Mouse (Mus musculus): ENCODE data around the gene Kptn. TPM values are rescaled to one million over a fixed set of nuclear protein-coding genes. Genes with fewer than 3 reads are reported as not detected.

The Kptn gene
- polyA plus RNA-seq, 2 experiments = 7.5 to 8.6 TPM

DNA sequence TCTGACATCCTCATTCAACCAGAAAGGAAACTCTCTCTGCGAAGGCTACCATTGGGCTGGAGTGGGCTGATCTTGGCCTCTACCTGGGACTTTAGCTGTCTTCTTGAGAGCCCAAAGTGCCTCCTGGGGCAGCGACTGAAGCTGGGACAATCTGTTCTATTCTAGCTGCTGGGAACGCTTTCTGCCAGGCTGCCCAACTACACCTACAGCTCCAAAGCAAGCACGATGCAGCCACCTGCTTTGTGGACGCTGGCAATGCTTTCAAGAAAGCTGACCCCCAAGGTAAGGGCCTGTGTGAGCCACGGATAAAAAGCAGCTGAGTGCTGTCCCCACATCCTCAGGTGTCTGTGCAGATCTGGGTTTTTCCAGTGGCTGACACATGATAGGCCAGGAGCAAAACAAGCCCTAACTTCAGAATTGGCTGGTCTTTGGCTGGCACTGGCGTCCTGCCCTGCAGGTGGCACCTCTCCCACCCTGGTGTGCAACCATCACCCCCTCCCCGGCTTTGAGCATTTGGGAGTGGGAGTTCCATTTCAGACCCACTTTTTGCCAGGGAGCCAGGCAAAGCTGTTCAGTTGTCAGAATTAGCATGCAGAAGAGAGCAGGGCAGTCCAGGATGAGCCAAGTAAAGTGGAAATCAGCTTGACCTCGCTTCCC lies 10.7 kb upstream of the Kptn start:
- Histone ChIP-seq H3K9me3 (ENCODE audit: control insufficient read depth, low read length) (no peaks in the 10 kb centered on the region), H3K9ac (replicated peaks) (no peak overlapping the region), H3K27ac (no peak overlapping the region), H3K4me2 (ENCODE audit: low read depth) (no peak overlapping the region), H3K4me3 (ENCODE audit: insufficient read depth in 1 of 2, low read depth in 2 of 2, low read length in 2 of 2) (no peak overlapping the region), H3K27me3 (ENCODE audit: control insufficient read depth, insufficient read depth, low read length) (no peaks in the 10 kb centered on the region), H3K36me3 (replicated peaks; ENCODE audit: control insufficient read depth, insufficient read depth, low read depth) (peaks cover 77% of the 10 kb centered on the region), H3K4me1 (replicated peaks; ENCODE audit: control insufficient read depth in 2 of 2, insufficient read depth in 2 of 2, low read length in 1 of 2) (no peaks in the 10 kb centered on the region)
- TF ChIP-seq CTCF (IDR thresholded peaks at IDR 0.05; ENCODE audit: low read depth) (no peak), EP300 (IDR thresholded peaks at IDR 0.05; ENCODE audit: low read depth) (no peak)
- no peak for ATAC-seq (ENCODE audit: insufficient read depth)
- no peak for DNase-seq (ENCODE audit: low read depth in 3 of 3, low spot score in 3 of 3)
- 85% methylated on average over 9 of the region's 9 CpGs for WGBS (ENCODE audit: insufficient replicate concordance)

- Histone ChIP-seq H3K27me3 (ENCODE audit: control insufficient read depth, insufficient read depth, low read length) (no peaks in the 10 kb centered on the region), H3K27ac (no peak overlapping the region), H3K36me3 (replicated peaks; ENCODE audit: control insufficient read depth, insufficient read depth, low read depth) (peaks cover 82% of the 10 kb centered on the region), H3K9me3 (ENCODE audit: control insufficient read depth, low read length) (no peaks in the 10 kb centered on the region), H3K4me2 (ENCODE audit: low read depth) (no peak overlapping the region), H3K4me1 (replicated peaks; ENCODE audit: control insufficient read depth in 2 of 2, insufficient read depth in 2 of 2, low read length in 1 of 2) (no peaks in the 10 kb centered on the region), H3K9ac (replicated peaks) (no peak overlapping the region), H3K4me3 (ENCODE audit: insufficient read depth in 1 of 2, low read depth in 2 of 2, low read length in 2 of 2) (no peak overlapping the region)
- TF ChIP-seq CTCF (IDR thresholded peaks at IDR 0.05; ENCODE audit: low read depth) = no peak
- no peak for TF ChIP-seq EP300 (IDR thresholded peaks at IDR 0.05; ENCODE audit: low read depth)
- no peak for ATAC-seq (ENCODE audit: insufficient read depth)
- 90% methylated on average over 8 of the region's 8 CpGs for WGBS (ENCODE audit: insufficient replicate concordance)
- no peak for DNase-seq (ENCODE audit: low read depth in 3 of 3, low spot score in 3 of 3)
These were observed 9.5 kb upstream of the Kptn start for GRCm38 (mm10) chr7:16110158-16110557.

- no peaks in the 10 kb centered on the region for H3K4me1 ChIP-seq (replicated peaks; ENCODE audit: control insufficient read depth in 2 of 2, insufficient read depth in 2 of 2, low read length in 1 of 2)
- no peak overlapping the region for H3K4me2 ChIP-seq (ENCODE audit: low read depth)
- ATAC-seq (ENCODE audit: insufficient read depth) (no peak; the same call in 1 of the 2 replicates), DNase-seq (ENCODE audit: low read depth in 3 of 3, low spot score in 3 of 3) (no peak)
- H3K27me3 ChIP-seq (ENCODE audit: control insufficient read depth, insufficient read depth, low read length) = no peaks in the 10 kb centered on the region
- H3K4me3 ChIP-seq (ENCODE audit: insufficient read depth in 1 of 2, low read depth in 2 of 2, low read length in 2 of 2) = no peak overlapping the region
- H3K9me3 ChIP-seq (ENCODE audit: control insufficient read depth, low read length) = no peaks in the 10 kb centered on the region
- WGBS (ENCODE audit: insufficient replicate concordance) = 79% methylated on average over 7 of the region's 7 CpGs
- H3K9ac ChIP-seq (replicated peaks) = no peak overlapping the region
- TF ChIP-seq EP300 (IDR thresholded peaks at IDR 0.05; ENCODE audit: low read depth) (no peak), CTCF (IDR thresholded peaks at IDR 0.05; ENCODE audit: low read depth) (no peak)
- H3K36me3 ChIP-seq (replicated peaks; ENCODE audit: control insufficient read depth, insufficient read depth, low read depth) = peaks cover 95% of the 10 kb centered on the region
- H3K27ac ChIP-seq = no peak overlapping the region
These were observed 8.2 kb upstream of the Kptn start for GRCm38 (mm10) chr7:16111284-16112090.

DNA sequence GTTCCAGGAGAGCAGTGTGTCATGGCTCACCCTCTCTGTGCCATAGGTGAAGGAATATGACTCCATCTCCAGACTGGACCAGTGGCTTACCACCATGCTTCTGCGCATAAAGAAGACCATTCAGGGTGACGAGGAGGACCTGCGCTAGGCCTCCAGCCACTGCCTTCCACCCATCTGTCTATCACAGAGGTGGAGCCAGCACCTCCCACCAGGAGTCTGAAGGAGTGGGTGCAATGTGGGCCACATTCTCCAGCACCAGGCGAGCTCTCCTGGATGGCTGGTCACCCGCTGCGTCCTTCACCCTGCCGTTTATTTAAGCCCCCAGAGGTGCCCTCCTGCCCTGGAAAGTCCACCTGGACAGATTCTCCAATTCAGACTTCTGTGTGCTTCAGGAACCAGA lies 3.3 kb upstream of the Kptn start:
- peaks cover 63% of the 10 kb centered on the region for H3K36me3 ChIP-seq (replicated peaks; ENCODE audit: control insufficient read depth, insufficient read depth, low read depth)
- no peaks in the 10 kb centered on the region for H3K27me3 ChIP-seq (ENCODE audit: control insufficient read depth, insufficient read depth, low read length)
- WGBS (ENCODE audit: insufficient replicate concordance) = 94% methylated on average over 7 of the region's 7 CpGs
- ATAC-seq (ENCODE audit: insufficient read depth) = no peak
- H3K9me3 ChIP-seq (ENCODE audit: control insufficient read depth, low read length) = no peaks in the 10 kb centered on the region
- no peak overlapping the region for H3K27ac ChIP-seq
- peaks cover 3 to 8% of the 10 kb centered on the region in 2 experiments; a peak in 3 of 4 replicates for H3K4me1 ChIP-seq (replicated peaks; ENCODE audit: control insufficient read depth in 2 of 2, insufficient read depth in 2 of 2, low read length in 1 of 2)
- no peak for TF ChIP-seq CTCF (IDR thresholded peaks at IDR 0.05; ENCODE audit: low read depth)
- no peak for TF ChIP-seq EP300 (IDR thresholded peaks at IDR 0.05; ENCODE audit: low read depth)
- DNase-seq (ENCODE audit: low read depth in 3 of 3, low spot score in 3 of 3) = no peak
- H3K4me3 ChIP-seq (ENCODE audit: insufficient read depth in 1 of 2, low read depth in 2 of 2, low read length in 2 of 2) = no peak overlapping the region
- H3K9ac ChIP-seq (replicated peaks) = no peak overlapping the region
- H3K4me2 ChIP-seq (ENCODE audit: low read depth) = no peak overlapping the region

DNA sequence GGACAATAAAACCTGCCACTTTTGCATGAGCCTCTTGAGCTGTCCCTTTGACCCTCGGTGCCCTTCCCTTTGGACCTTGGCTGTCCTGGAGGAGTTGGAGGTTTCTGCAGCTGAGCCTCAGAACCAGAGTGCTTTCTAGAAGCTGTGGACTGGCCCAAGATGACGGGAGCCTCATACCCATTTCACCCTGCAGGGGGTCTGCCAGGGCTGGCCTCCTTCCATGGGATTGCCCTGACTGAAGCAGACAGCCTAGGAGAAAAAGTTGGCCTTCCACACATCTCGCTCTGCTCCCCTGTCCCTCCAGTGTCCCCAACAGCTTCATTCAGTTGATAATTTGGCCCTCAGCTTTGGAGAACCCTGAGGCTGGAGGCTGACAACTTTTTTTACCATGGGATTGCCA lies 2.6 kb upstream of the Kptn start:
- no peak for TF ChIP-seq CTCF (IDR thresholded peaks at IDR 0.05; ENCODE audit: low read depth)
- no peak for TF ChIP-seq EP300 (IDR thresholded peaks at IDR 0.05; ENCODE audit: low read depth)
- DNase-seq (ENCODE audit: low read depth in 3 of 3, low spot score in 3 of 3) (no peak), ATAC-seq (ENCODE audit: insufficient read depth) (no peak)
- Histone ChIP-seq H3K36me3 (replicated peaks; ENCODE audit: control insufficient read depth, insufficient read depth, low read depth) (peaks cover 56% of the 10 kb centered on the region), H3K27ac (no peak overlapping the region), H3K4me2 (ENCODE audit: low read depth) (no peak overlapping the region), H3K9ac (replicated peaks) (no peak overlapping the region), H3K4me1 (replicated peaks; ENCODE audit: control insufficient read depth in 2 of 2, insufficient read depth in 2 of 2, low read length in 1 of 2) (peaks cover 3 to 8% of the 10 kb centered on the region in 2 experiments; a peak in 3 of 4 replicates), H3K9me3 (ENCODE audit: control insufficient read depth, low read length) (no peaks in the 10 kb centered on the region), H3K27me3 (ENCODE audit: control insufficient read depth, insufficient read depth, low read length) (no peaks in the 10 kb centered on the region), H3K4me3 (ENCODE audit: insufficient read depth in 1 of 2, low read depth in 2 of 2, low read length in 2 of 2) (no peak overlapping the region)
- 88% methylated on average over 3 of the region's 3 CpGs for WGBS (ENCODE audit: insufficient replicate concordance)
